Mouse (Mus musculus): ENCODE measurements at regions not wholly inside any gene's neighbourhood (a gene's known extent, or its start where the extent isn't known, plus 50 kb on each side); places are given as distances from the start of the nearest gene placed in this dataset.

GRCm38 (mm10) chr11:71400351-71400750, 169.8 kb upstream of the Nlrp1b start:
- Histone ChIP-seq H3K9ac (replicated peaks; ENCODE audit: low read depth, low read length) (no peak overlapping the region), H3K27ac (ENCODE audit: low read length) (no peak overlapping the region), H3K9me3 (ENCODE audit: control insufficient read depth, low read depth, low read length) (no peaks in the 10 kb centered on the region), H3K4me3 (ENCODE audit: low read depth, low read length) (no peak overlapping the region), H3K27me3 (ENCODE audit: control insufficient read depth, insufficient read depth, low read length) (no peaks in the 10 kb centered on the region), H3K36me3 (ENCODE audit: control insufficient read depth, insufficient read depth, low read length) (no peaks in the 10 kb centered on the region), H3K4me1 (ENCODE audit: control insufficient read depth, insufficient read depth, low read length) (no peaks in the 10 kb centered on the region), H3K4me2 (replicated peaks; ENCODE audit: low read depth, low read length) (no peak overlapping the region)
- 89% methylated on average over 2 of the region's 2 CpGs for WGBS
- no peak for ATAC-seq (ENCODE audit: insufficient number of reproducible peaks, insufficient read depth, low FRiP score, low read depth)

- H3K27ac ChIP-seq (ENCODE audit: low read length) = no peak overlapping the region
These were observed 171.1 kb upstream of the Nlrp1b start for GRCm38 (mm10) chr11:71401411-71402276.

GRCm38 (mm10) chr11:71404361-71404760, 173.8 kb upstream of the Nlrp1b start:
- no peaks in the 10 kb centered on the region for H3K36me3 ChIP-seq (ENCODE audit: control insufficient read depth, insufficient read depth, low read length)
- H3K4me1 ChIP-seq (ENCODE audit: control insufficient read depth, insufficient read depth, low read length) = no peaks in the 10 kb centered on the region
- H3K27ac ChIP-seq (ENCODE audit: low read length) = no peak overlapping the region
- H3K27me3 ChIP-seq (ENCODE audit: control insufficient read depth, insufficient read depth, low read length) = no peaks in the 10 kb centered on the region
- no peak for ATAC-seq (ENCODE audit: insufficient number of reproducible peaks, insufficient read depth, low FRiP score, low read depth)
- H3K4me2 ChIP-seq (replicated peaks; ENCODE audit: low read depth, low read length) = no peak overlapping the region
- WGBS = 94% methylated on average over 3 of the region's 3 CpGs
- no peaks in the 10 kb centered on the region for H3K9me3 ChIP-seq (ENCODE audit: control insufficient read depth, low read depth, low read length)
- no peak overlapping the region for H3K9ac ChIP-seq (replicated peaks; ENCODE audit: low read depth, low read length)
- H3K4me3 ChIP-seq (ENCODE audit: low read depth, low read length) = no peak overlapping the region

More at GRCm38 (mm10) chr11:71401411-71402276, 171.1 kb upstream of the Nlrp1b start:
- no peak overlapping the region for H3K4me3 ChIP-seq (ENCODE audit: low read depth, low read length)
- no peak for ATAC-seq (ENCODE audit: insufficient number of reproducible peaks, insufficient read depth, low FRiP score, low read depth)
- H3K4me1 ChIP-seq (ENCODE audit: control insufficient read depth, insufficient read depth, low read length) = no peaks in the 10 kb centered on the region
- no peaks in the 10 kb centered on the region for H3K9me3 ChIP-seq (ENCODE audit: control insufficient read depth, low read depth, low read length)
- no peaks in the 10 kb centered on the region for H3K36me3 ChIP-seq (ENCODE audit: control insufficient read depth, insufficient read depth, low read length)
- 91% methylated on average over 2 of the region's 2 CpGs for WGBS
- no peak overlapping the region for H3K4me2 ChIP-seq (replicated peaks; ENCODE audit: low read depth, low read length)
- H3K27me3 ChIP-seq (ENCODE audit: control insufficient read depth, insufficient read depth, low read length) = no peaks in the 10 kb centered on the region
- no peak overlapping the region for H3K9ac ChIP-seq (replicated peaks; ENCODE audit: low read depth, low read length)

- Histone ChIP-seq H3K4me1 (ENCODE audit: control insufficient read depth, insufficient read depth, low read length) (no peaks in the 10 kb centered on the region), H3K36me3 (ENCODE audit: control insufficient read depth, insufficient read depth, low read length) (no peaks in the 10 kb centered on the region), H3K4me3 (ENCODE audit: low read depth, low read length) (no peak overlapping the region), H3K9ac (replicated peaks; ENCODE audit: low read depth, low read length) (no peak overlapping the region), H3K9me3 (ENCODE audit: control insufficient read depth, low read depth, low read length) (no peaks in the 10 kb centered on the region), H3K4me2 (replicated peaks; ENCODE audit: low read depth, low read length) (no peak overlapping the region), H3K27me3 (ENCODE audit: control insufficient read depth, insufficient read depth, low read length) (no peaks in the 10 kb centered on the region), H3K27ac (ENCODE audit: low read length) (no peak overlapping the region)
- ATAC-seq (ENCODE audit: insufficient number of reproducible peaks, insufficient read depth, low FRiP score, low read depth) = no peak
- 81% methylated on average over 6 of the region's 6 CpGs for WGBS
These were observed 176.5 kb upstream of the Nlrp1b start for GRCm38 (mm10) chr11:71407043-71407442.

GRCm38 (mm10) chr11:71409211-71409765, 178.8 kb upstream of the Nlrp1b start:
- no peak overlapping the region for H3K4me3 ChIP-seq (ENCODE audit: low read depth, low read length)
- H3K9me3 ChIP-seq (ENCODE audit: control insufficient read depth, low read depth, low read length) = no peaks in the 10 kb centered on the region
- no peak overlapping the region for H3K9ac ChIP-seq (replicated peaks; ENCODE audit: low read depth, low read length)
- 78% methylated on average over 6 of the region's 6 CpGs for WGBS
- ATAC-seq (ENCODE audit: insufficient number of reproducible peaks, insufficient read depth, low FRiP score, low read depth) = no peak
- H3K27ac ChIP-seq (ENCODE audit: low read length) = no peak overlapping the region
- no peaks in the 10 kb centered on the region for H3K4me1 ChIP-seq (ENCODE audit: control insufficient read depth, insufficient read depth, low read length)
- H3K4me2 ChIP-seq (replicated peaks; ENCODE audit: low read depth, low read length) = no peak overlapping the region
- no peaks in the 10 kb centered on the region for H3K36me3 ChIP-seq (ENCODE audit: control insufficient read depth, insufficient read depth, low read length)
- H3K27me3 ChIP-seq (ENCODE audit: control insufficient read depth, insufficient read depth, low read length) = no peaks in the 10 kb centered on the region

- H3K9me3 ChIP-seq (ENCODE audit: control insufficient read depth, low read depth, low read length) = no peaks in the 10 kb centered on the region
- no peaks in the 10 kb centered on the region for H3K36me3 ChIP-seq (ENCODE audit: control insufficient read depth, insufficient read depth, low read length)
- no peak overlapping the region for H3K4me2 ChIP-seq (replicated peaks; ENCODE audit: low read depth, low read length)
- ATAC-seq (ENCODE audit: insufficient number of reproducible peaks, insufficient read depth, low FRiP score, low read depth) = no peak
- H3K9ac ChIP-seq (replicated peaks; ENCODE audit: low read depth, low read length) = no peak overlapping the region
- no peak overlapping the region for H3K27ac ChIP-seq (ENCODE audit: low read length)
- H3K4me3 ChIP-seq (ENCODE audit: low read depth, low read length) = no peak overlapping the region
- WGBS = 86% methylated on average over 3 of the region's 3 CpGs
- H3K4me1 ChIP-seq (ENCODE audit: control insufficient read depth, insufficient read depth, low read length) = no peaks in the 10 kb centered on the region
- H3K27me3 ChIP-seq (ENCODE audit: control insufficient read depth, insufficient read depth, low read length) = no peaks in the 10 kb centered on the region
These were observed 180.0 kb upstream of the Nlrp1b start for GRCm38 (mm10) chr11:71410582-71410981.

- H3K4me2 ChIP-seq (replicated peaks; ENCODE audit: low read depth, low read length) = no peak overlapping the region
- ATAC-seq (ENCODE audit: insufficient number of reproducible peaks, insufficient read depth, low FRiP score, low read depth) = no peak
- no peak overlapping the region for H3K4me3 ChIP-seq (ENCODE audit: low read depth, low read length)
- H3K27me3 ChIP-seq (ENCODE audit: control insufficient read depth, insufficient read depth, low read length) = no peaks in the 10 kb centered on the region
- no peaks in the 10 kb centered on the region for H3K9me3 ChIP-seq (ENCODE audit: control insufficient read depth, low read depth, low read length)
- H3K4me1 ChIP-seq (ENCODE audit: control insufficient read depth, insufficient read depth, low read length) = no peaks in the 10 kb centered on the region
- WGBS = 73% methylated on average over 1 of the region's 1 CpGs
- no peak overlapping the region for H3K9ac ChIP-seq (replicated peaks; ENCODE audit: low read depth, low read length)
- no peak overlapping the region for H3K27ac ChIP-seq (ENCODE audit: low read length)
- H3K36me3 ChIP-seq (ENCODE audit: control insufficient read depth, insufficient read depth, low read length) = no peaks in the 10 kb centered on the region
These were observed 181.4 kb upstream of the Nlrp1b start for GRCm38 (mm10) chr11:71411958-71412357.

GRCm38 (mm10) chr11:71414403-71415140, 184.0 kb upstream of the Nlrp1b start:
- H3K27me3 ChIP-seq (ENCODE audit: control insufficient read depth, insufficient read depth, low read length) = no peaks in the 10 kb centered on the region
- ATAC-seq (ENCODE audit: insufficient number of reproducible peaks, insufficient read depth, low FRiP score, low read depth) = no peak
- no peak overlapping the region for H3K27ac ChIP-seq (ENCODE audit: low read length)
- no peaks in the 10 kb centered on the region for H3K36me3 ChIP-seq (ENCODE audit: control insufficient read depth, insufficient read depth, low read length)
- no peak overlapping the region for H3K9ac ChIP-seq (replicated peaks; ENCODE audit: low read depth, low read length)
- WGBS = 72% methylated on average over 9 of the region's 9 CpGs
- no peaks in the 10 kb centered on the region for H3K4me1 ChIP-seq (ENCODE audit: control insufficient read depth, insufficient read depth, low read length)
- no peak overlapping the region for H3K4me2 ChIP-seq (replicated peaks; ENCODE audit: low read depth, low read length)
- H3K9me3 ChIP-seq (ENCODE audit: control insufficient read depth, low read depth, low read length) = no peaks in the 10 kb centered on the region
- no peak overlapping the region for H3K4me3 ChIP-seq (ENCODE audit: low read depth, low read length)
